ENCODE assay signal across 24 mouse cellular contexts in genomic region chr2:144069663-144070062, GRCm38 (mm10). TPM values are rescaled to one million over a fixed set of nuclear protein-coding genes. Genes with fewer than 3 reads are reported as not detected.
"Had no signal": no experiment of that assay in that cellular context is flagged by ENCODE, and none has a peak within 500 bp of the region (broad histone marks: within the 10 kb centered on the region; RNA-seq: fewer than 3 reads in every experiment).

No protein-coding gene starts in this region.

- H3K36me3 ChIP-seq: neural tube, embryonic 12.5 days; neural tube, embryonic 13.5 days; neural tube, embryonic 15.5 days; stomach, embryonic 15.5 days had no signal

- H3K4me2 ChIP-seq: neural tube, embryonic 12.5 days; neural tube, embryonic 13.5 days; neural tube, embryonic 15.5 days; stomach, embryonic 15.5 days had no signal

- H3K9me3 ChIP-seq: neural tube, embryonic 13.5 days; neural tube, embryonic 15.5 days; stomach, embryonic 15.5 days had no signal

- H3K27ac ChIP-seq: neural tube, embryonic 12.5 days; neural tube, embryonic 13.5 days; neural tube, embryonic 15.5 days; stomach, embryonic 15.5 days; stomach, postnatal 0 days had no signal

- H3K4me1 ChIP-seq: neural tube, embryonic 12.5 days; neural tube, embryonic 15.5 days; stomach, embryonic 15.5 days had no signal

- H3K27me3 ChIP-seq: neural tube, embryonic 12.5 days; neural tube, embryonic 13.5 days; neural tube, embryonic 15.5 days; stomach, embryonic 15.5 days had no signal

- H3K9ac ChIP-seq: neural tube, embryonic 12.5 days; neural tube, embryonic 13.5 days; neural tube, embryonic 15.5 days; stomach, embryonic 15.5 days had no signal

- H3K4me3 ChIP-seq: neural tube, embryonic 12.5 days; neural tube, embryonic 13.5 days; neural tube, embryonic 15.5 days; stomach, embryonic 15.5 days had no signal

- DNase-seq: retina, postnatal 1 day; right cerebral cortex, adult 18-20 months; right cerebral cortex, postnatal 14 days; right cerebral cortex, postnatal 25 days; spleen, adult 18-20 months; thymus, adult 18-20 months; thymus, adult 2 months; thymus, postnatal 14 days; thymus, postnatal 25 days; thymus, postnatal 36 days; thymus, postnatal 4 days had no signal

RNA-seq across cellular contexts. Expression of gene Banf2, which starts 36.8 kb away (rescaled TPM):
- total RNA-seq: neutrophil, adult 5-6 weeks had no signal
- polyA plus RNA-seq: neural tube, embryonic 12.5 days; neural tube, embryonic 13.5 days; neural tube, embryonic 14.5 days; neural tube, embryonic 15.5 days; small intestine, adult 2 months; spleen, adult 2 months; stomach, embryonic 14.5 days; stomach, embryonic 16.5 days; stomach, postnatal 0 days; thymus, adult 2 months; thymus, postnatal 0 days; urinary bladder, adult 2 months had no signal
